Mouse (Mus musculus): ENCODE results near the gene Dlgap1.

- TF ChIP-seq CTCF (IDR thresholded peaks at IDR 0.05; ENCODE audit: low read depth) (no peak), EP300 (IDR thresholded peaks at IDR 0.05; ENCODE audit: low read depth) (no peak)
Observed at GRCm38 (mm10) chr17:70791596-70792275, 822.9 kb downstream of the Dlgap1 start.
